28 mouse cellular contexts compared by ENCODE assay signal in the genomic region with DNA sequence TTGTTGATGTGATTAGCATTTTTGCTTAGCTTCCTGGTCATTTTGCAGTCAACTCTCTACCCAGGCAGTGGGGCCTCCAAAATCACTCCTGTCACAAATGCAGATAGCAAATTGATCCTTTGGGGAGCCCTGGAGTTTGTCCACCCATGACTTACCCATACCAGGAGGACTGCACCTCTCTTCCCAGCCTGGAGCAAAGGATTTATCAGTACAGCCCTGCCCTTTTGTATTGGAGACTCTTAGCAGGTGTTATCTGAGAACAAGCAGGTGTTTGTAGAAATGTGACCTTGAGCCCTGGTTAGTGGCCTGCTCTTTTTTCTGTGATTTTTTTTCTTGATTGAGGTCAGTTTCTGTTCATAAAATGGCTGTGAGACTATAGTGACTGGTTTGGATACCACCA.
DNase-seq lines count a peak whose midpoint lies in the region; ATAC-seq and TF ChIP-seq lines count a peak whose summit lies in the region.
"Had no signal": no experiment of that assay in that cellular context is flagged by ENCODE, and none has a peak within 500 bp of the region (broad histone marks: within the 10 kb centered on the region; RNA-seq: fewer than 3 reads in every experiment).

No protein-coding gene starts in this region.

- H3K4me1 ChIP-seq in intestine, embryonic 14.5 days (replicated peaks; ENCODE audit: control insufficient read depth, insufficient read depth, low read length): no peaks in the 10 kb centered on the region; the same call in 1 of the 2 replicates
- peaks cover 9% of the 10 kb centered on the region; the same call in 1 of the 2 replicates for H3K4me1 ChIP-seq in intestine, embryonic 16.5 days (ENCODE audit: control insufficient read depth, insufficient read depth, low read length)
- H3K4me1 ChIP-seq in stomach, embryonic 14.5 days (ENCODE audit: control insufficient read depth, insufficient read depth, low read length): 0 out of 2 replicates have a peak, but pooled peaks cover 8% of the 10 kb centered on the region
- no peaks in the 10 kb centered on the region for H3K4me1 ChIP-seq in stomach, postnatal 0 days (replicated peaks; ENCODE audit: control insufficient read depth, insufficient read depth)
- H3K4me1 ChIP-seq: forebrain, embryonic 13.5 days; heart, embryonic 15.5 days; hindbrain, embryonic 12.5 days; hindbrain, embryonic 15.5 days had no signal

- no peak; the same call in 1 of the 2 replicates for ATAC-seq in intestine, embryonic 14.5 days (replicated peaks; ENCODE audit: low FRiP score, low TSS enrichment, low read depth)
- peak; percentile 76 for ATAC-seq in intestine, embryonic 16.5 days
- peak; percentile 71; the same call in 1 of the 2 replicates for ATAC-seq in stomach, embryonic 14.5 days (ENCODE audit: insufficient number of reproducible peaks, insufficient read depth, low FRiP score, low read depth)
- ATAC-seq in stomach, postnatal 0 days (ENCODE audit: low FRiP score, low TSS enrichment): peak; percentile 66; the same call in 1 of the 2 replicates
- ATAC-seq in activated CD4-positive, CD25-positive, alpha-beta regulatory T cell, adult 4 months: no peak
- no peak for ATAC-seq in CD4-positive, CD25-positive, alpha-beta regulatory T cell, adult 4 months
- ATAC-seq: forebrain, embryonic 13.5 days; forebrain, embryonic 16.5 days had no signal

- TF ChIP-seq EP300 in stomach, postnatal 0 days (optimal IDR thresholded peaks at IDR 0.05): no peak

- peak; percentile 58 for DNase-seq in intestine, embryonic 14.5 days (ENCODE audit: low spot score)
- DNase-seq in stomach, postnatal 0 days (ENCODE audit: low spot score): peak; percentile 33
- DNase-seq in heart, postnatal 25 days (ENCODE audit: low spot score): no peak
- DNase-seq: adrenal gland, adult 8-10 months; adrenal gland, postnatal 25 days; B cell, adult 2 months; cerebellum, adult 11-12 months; cerebellum, adult 8-10 months; cerebellum, postnatal 10 days; cerebellum, postnatal 36 days; embryo, embryonic 11 days; gastrocnemius, postnatal 10 days; gastrocnemius, postnatal 36 days; heart, postnatal 10 days had no signal

- no peaks in the 10 kb centered on the region for H3K36me3 ChIP-seq in intestine, embryonic 14.5 days (ENCODE audit: control insufficient read depth, insufficient read depth, low read length)
- no peaks in the 10 kb centered on the region for H3K36me3 ChIP-seq in intestine, embryonic 16.5 days (ENCODE audit: control insufficient read depth, insufficient read depth, low read length)
- no peaks in the 10 kb centered on the region for H3K36me3 ChIP-seq in stomach, embryonic 14.5 days (ENCODE audit: control insufficient read depth, insufficient read depth, low read length)
- no peaks in the 10 kb centered on the region for H3K36me3 ChIP-seq in stomach, postnatal 0 days (ENCODE audit: control insufficient read depth, insufficient read depth, low read length)
- H3K36me3 ChIP-seq: embryonic facial prominence, embryonic 10.5 days; embryonic facial prominence, embryonic 13.5 days; forebrain, embryonic 10.5 days; heart, embryonic 12.5 days; heart, embryonic 15.5 days; hindbrain, embryonic 12.5 days; hindbrain, embryonic 15.5 days had no signal

- no peak overlapping the region for H3K9ac ChIP-seq in intestine, embryonic 14.5 days (ENCODE audit: low read length)
- H3K9ac ChIP-seq in intestine, embryonic 16.5 days (ENCODE audit: low read depth, low read length): no peak overlapping the region
- H3K9ac ChIP-seq in stomach, embryonic 14.5 days (replicated peaks; ENCODE audit: low read depth, low read length): no peak overlapping the region
- no peak overlapping the region for H3K9ac ChIP-seq in stomach, postnatal 0 days (ENCODE audit: low read length)
- H3K9ac ChIP-seq: embryonic facial prominence, embryonic 13.5 days; forebrain, embryonic 13.5 days; heart, embryonic 12.5 days; heart, embryonic 15.5 days; hindbrain, embryonic 12.5 days; hindbrain, embryonic 15.5 days had no signal

- H3K4me2 ChIP-seq in intestine, embryonic 14.5 days (ENCODE audit: low read length): no peak overlapping the region
- H3K4me2 ChIP-seq in intestine, embryonic 16.5 days (ENCODE audit: low read depth, low read length): no peak overlapping the region; the same call in 1 of the 2 replicates
- no peak overlapping the region for H3K4me2 ChIP-seq in stomach, embryonic 14.5 days (replicated peaks; ENCODE audit: low read depth, low read length)
- no peak overlapping the region for H3K4me2 ChIP-seq in stomach, postnatal 0 days (replicated peaks; ENCODE audit: low read depth)
- H3K4me2 ChIP-seq: embryonic facial prominence, embryonic 13.5 days; forebrain, embryonic 13.5 days; heart, embryonic 12.5 days; heart, embryonic 15.5 days; hindbrain, embryonic 12.5 days; hindbrain, embryonic 15.5 days had no signal

- no peak overlapping the region for H3K4me3 ChIP-seq in intestine, embryonic 14.5 days (ENCODE audit: low read depth, low read length)
- H3K4me3 ChIP-seq in intestine, embryonic 16.5 days (ENCODE audit: low read length): no peak overlapping the region
- H3K4me3 ChIP-seq in stomach, embryonic 14.5 days (ENCODE audit: low read depth, low read length): no peak overlapping the region
- H3K4me3 ChIP-seq in stomach, postnatal 0 days (ENCODE audit: low read depth, low read length): no peak overlapping the region
- H3K4me3 ChIP-seq: embryonic facial prominence, embryonic 10.5 days; embryonic facial prominence, embryonic 13.5 days; erythroblast, embryonic 14.5 days; forebrain, embryonic 10.5 days; forebrain, embryonic 13.5 days; heart, embryonic 12.5 days; heart, embryonic 15.5 days; hindbrain, embryonic 12.5 days; hindbrain, embryonic 15.5 days had no signal

- H3K27ac ChIP-seq in intestine, embryonic 14.5 days (ENCODE audit: low read depth): peak overlapping the region; percentile 45
- peak overlapping the region; percentile 60 for H3K27ac ChIP-seq in intestine, embryonic 16.5 days (ENCODE audit: low read length)
- peak overlapping the region; percentile 27; the same call in 1 of the 2 replicates for H3K27ac ChIP-seq in stomach, embryonic 14.5 days (ENCODE audit: low read length)
- peak overlapping the region; percentile 53; the same call in 1 of the 2 replicates for H3K27ac ChIP-seq in stomach, postnatal 0 days (replicated peaks)
- H3K27ac ChIP-seq: embryonic facial prominence, embryonic 10.5 days; embryonic facial prominence, embryonic 13.5 days; forebrain, embryonic 10.5 days; forebrain, embryonic 13.5 days; heart, embryonic 15.5 days; hindbrain, embryonic 12.5 days; hindbrain, embryonic 15.5 days had no signal

- intact Hi-C loops in heart, postnatal 25 days (cut with DNase I): no loop called here

- no peaks in the 10 kb centered on the region for H3K9me3 ChIP-seq in intestine, embryonic 14.5 days (ENCODE audit: control insufficient read depth, low read length)
- H3K9me3 ChIP-seq in intestine, embryonic 16.5 days (ENCODE audit: control insufficient read depth, low read length): no peaks in the 10 kb centered on the region
- H3K9me3 ChIP-seq in stomach, embryonic 14.5 days (ENCODE audit: control insufficient read depth, low read depth, low read length): no peaks in the 10 kb centered on the region
- no peaks in the 10 kb centered on the region for H3K9me3 ChIP-seq in stomach, postnatal 0 days (ENCODE audit: control insufficient read depth, low read length)
- H3K9me3 ChIP-seq: embryonic facial prominence, embryonic 10.5 days; embryonic facial prominence, embryonic 13.5 days; forebrain, embryonic 10.5 days; forebrain, embryonic 13.5 days; heart, embryonic 12.5 days; heart, embryonic 15.5 days; hindbrain, embryonic 12.5 days; hindbrain, embryonic 15.5 days had no signal

- no peaks in the 10 kb centered on the region for H3K27me3 ChIP-seq in intestine, embryonic 14.5 days (replicated peaks; ENCODE audit: control insufficient read depth, insufficient read depth, low read length)
- H3K27me3 ChIP-seq in intestine, embryonic 16.5 days (replicated peaks; ENCODE audit: control insufficient read depth, insufficient read depth, low read length): no peaks in the 10 kb centered on the region
- no peaks in the 10 kb centered on the region for H3K27me3 ChIP-seq in stomach, embryonic 14.5 days (ENCODE audit: control insufficient read depth, insufficient read depth, low read length)
- H3K27me3 ChIP-seq in stomach, postnatal 0 days (ENCODE audit: control insufficient read depth, insufficient read depth, low read length): no peaks in the 10 kb centered on the region
- H3K27me3 ChIP-seq: embryonic facial prominence, embryonic 13.5 days; forebrain, embryonic 13.5 days; heart, embryonic 12.5 days; heart, embryonic 15.5 days; hindbrain, embryonic 12.5 days; hindbrain, embryonic 15.5 days had no signal

- no peak for TF ChIP-seq CTCF in stomach, postnatal 0 days (IDR thresholded peaks at IDR 0.05; ENCODE audit: low read depth)

Comparison
In these comparisons a context has a peak if more than half of its experiments do, and no peak if none do; other contexts are left out.
1. ATAC-seq: peak in intestine, embryonic 16.5 days (single experiment), stomach, embryonic 14.5 days (single experiment) and stomach, postnatal 0 days (single experiment); none in intestine, embryonic 14.5 days (single experiment), activated CD4-positive, CD25-positive, alpha-beta regulatory T cell, adult 4 months (single experiment) and CD4-positive, CD25-positive, alpha-beta regulatory T cell, adult 4 months (single experiment).
2. Peak in every context shown above with its lines, with median percentiles within 50 percentile points of each other: H3K27ac ChIP-seq.